Mouse (Mus musculus) stomach, postnatal 0 days (tissue): Measurements from ENCODE around the gene Lrmda.

Experiments
- CTCF ChIP-seq: IDR thresholded peaks from 2 replicates; pipeline ENCODE4 v1.5.1; 2016; ENCODE audit warnings: antibody characterized with exemption, low read depth, mild to moderate bottlenecking, moderate library complexity
- EP300 ChIP-seq: optimal IDR thresholded peaks from 2 replicates; pipeline ENCODE3; 2016; ENCODE audit warnings: antibody characterized with exemption

DNA sequence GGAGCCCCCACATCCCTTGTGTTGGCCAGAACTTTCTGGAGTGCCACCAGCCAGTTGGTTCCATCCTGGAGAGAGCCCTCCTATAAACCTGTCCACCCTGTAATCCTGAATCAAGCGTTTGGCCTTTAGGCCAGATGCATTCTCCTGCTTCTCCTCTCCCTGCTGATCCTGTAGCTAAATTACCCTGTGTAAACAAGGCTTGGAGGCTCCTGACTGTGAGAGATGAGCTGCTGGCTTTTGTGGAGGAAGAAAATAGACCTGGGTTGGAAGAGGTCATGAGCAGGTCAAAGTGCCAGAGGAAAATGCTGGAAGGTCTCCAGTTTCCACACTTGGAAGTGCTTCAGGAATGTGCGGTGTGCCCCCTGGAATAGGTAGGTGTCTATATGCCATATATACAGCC lies 135.5 kb downstream of the Lrmda start:
- no peak for TF ChIP-seq CTCF
- TF ChIP-seq EP300 = no peak
